Mouse (Mus musculus) forebrain, embryonic 13.5 days (tissue): ENCODE measurements around the gene Dcaf17. TPM values are rescaled to one million over a fixed set of nuclear protein-coding genes. Genes with fewer than 3 reads are reported as not detected.

Experiments used
- ATAC-seq: fragments of 200-750 bp; cut with Nextera tagmentation; 2 replicates; pipeline ENCODE4 v1.8.0; 2017
- H3K27ac ChIP-seq: fragments of 300-500 bp; sonication (generic); 2 replicates; pipeline ENCODE4 v1.5.1; 2015; ENCODE audit warnings: inconsistent platforms, mild to moderate bottlenecking, moderate library complexity
- H3K27me3 ChIP-seq: fragments of 300-500 bp; sonication (generic); 2 replicates; pipeline ENCODE4 v1.6.1; 2015; ENCODE audit warnings: mild to moderate bottlenecking, inconsistent platforms
- H3K36me3 ChIP-seq: fragments of 300-500 bp; sonication (generic); 2 replicates; pipeline ENCODE4 v1.6.1; 2015; ENCODE audit warnings: mild to moderate bottlenecking, inconsistent platforms; ENCODE audit not compliant: poor library complexity, severe bottlenecking
- H3K4me1 ChIP-seq: fragments of 300-500 bp; sonication (generic); 2 replicates; pipeline ENCODE4 v1.6.1; 2015; ENCODE audit warnings: inconsistent platforms
- H3K4me2 ChIP-seq: fragments of 300-500 bp; sonication (generic); 2 replicates; pipeline ENCODE4 v1.6.1; 2015; ENCODE audit warnings: inconsistent platforms, mild to moderate bottlenecking, moderate library complexity
- H3K4me3 ChIP-seq: fragments of 300-500 bp; sonication (generic); 2 replicates; pipeline ENCODE4 v1.5.1; 2015; ENCODE audit warnings: mild to moderate bottlenecking, inconsistent platforms
- H3K9ac ChIP-seq: fragments of 300-500 bp; sonication (generic); 2 replicates; pipeline ENCODE4 v1.6.1; 2015; ENCODE audit warnings: mild to moderate bottlenecking, inconsistent platforms
- H3K9me3 ChIP-seq: fragments of 300-500 bp; sonication (generic); replicated peaks from 2 replicates; pipeline ENCODE4 v1.6.1; 2016; ENCODE audit warnings: inconsistent platforms
- WGBS: fragments of 180-500 bp; shearing (Covaris S2); methylation state at CpG from one replicate; pipeline ENCODE4 v1.1.7; 2015; 5-methylcytosine and 5-hydroxymethylcytosine counted together
- polyA plus RNA-seq: library from polyadenylated mRNA; unstranded; fragments of >200 nt; fragmentation: Nextera tagmentation; extraction: Ambion mirVana; gene quantifications from 2 replicates; pipeline ENCODE4 v1.2.1, GENCODE M21; 2015

Gene Dcaf17
- polyA plus RNA-seq, 1 experiment from 2014 or later = 39.8 TPM

GRCm38 (mm10) chr2:71073330-71073729 lies 18.2 kb downstream of the Dcaf17 start:
- Histone ChIP-seq H3K27me3 (no peaks in the 10 kb centered on the region), H3K27ac (no peak overlapping the region), H3K9ac (no peak overlapping the region), H3K4me1 (no peaks in the 10 kb centered on the region), H3K4me3 (no peak overlapping the region), H3K9me3 (no peaks in the 10 kb centered on the region), H3K36me3 (peaks cover 8% of the 10 kb centered on the region; the same call in 1 of the 2 replicates), H3K4me2 (no peak overlapping the region)
- ATAC-seq = no peak
- WGBS = 87% methylated on average over 3 of the region's 3 CpGs

DNA sequence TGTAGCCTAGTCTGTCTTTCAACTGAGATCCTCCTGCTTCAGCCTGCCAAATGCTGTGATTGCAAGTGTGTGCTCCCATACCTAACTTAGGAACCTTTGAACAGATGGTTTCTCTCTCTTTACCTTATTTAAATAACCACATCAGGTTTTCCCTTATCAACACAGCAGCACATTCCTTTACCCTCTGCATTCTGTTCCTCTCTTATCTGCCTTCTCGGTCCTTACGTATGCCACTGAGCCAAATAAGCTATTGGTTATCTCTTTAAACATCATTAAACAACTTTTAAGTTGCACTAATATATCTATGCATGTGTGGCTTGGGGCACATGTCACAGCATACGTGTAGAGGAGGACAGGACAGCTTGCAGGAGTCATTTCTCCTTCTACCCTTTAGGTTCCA lies 18.7 kb downstream of the Dcaf17 start:
- ATAC-seq = no peak
- Histone ChIP-seq H3K9me3 (no peaks in the 10 kb centered on the region), H3K4me1 (no peaks in the 10 kb centered on the region), H3K27ac (no peak overlapping the region), H3K9ac (no peak overlapping the region), H3K27me3 (no peaks in the 10 kb centered on the region), H3K36me3 (peaks cover 8% of the 10 kb centered on the region; the same call in 1 of the 2 replicates), H3K4me3 (no peak overlapping the region), H3K4me2 (no peak overlapping the region)
- 92% methylated on average over 3 of the region's 3 CpGs for WGBS

- Histone ChIP-seq H3K36me3 (peaks cover 46% of the 10 kb centered on the region), H3K9me3 (no peaks in the 10 kb centered on the region), H3K27ac (no peak overlapping the region), H3K9ac (no peak overlapping the region), H3K4me1 (no peaks in the 10 kb centered on the region), H3K27me3 (no peaks in the 10 kb centered on the region), H3K4me2 (no peak overlapping the region), H3K4me3 (no peak overlapping the region)
- WGBS = 91% methylated on average over 7 of the region's 7 CpGs
- ATAC-seq = no peak
Measured at GRCm38 (mm10) chr2:71082416-71082815, 27.3 kb downstream of the Dcaf17 start.

DNA sequence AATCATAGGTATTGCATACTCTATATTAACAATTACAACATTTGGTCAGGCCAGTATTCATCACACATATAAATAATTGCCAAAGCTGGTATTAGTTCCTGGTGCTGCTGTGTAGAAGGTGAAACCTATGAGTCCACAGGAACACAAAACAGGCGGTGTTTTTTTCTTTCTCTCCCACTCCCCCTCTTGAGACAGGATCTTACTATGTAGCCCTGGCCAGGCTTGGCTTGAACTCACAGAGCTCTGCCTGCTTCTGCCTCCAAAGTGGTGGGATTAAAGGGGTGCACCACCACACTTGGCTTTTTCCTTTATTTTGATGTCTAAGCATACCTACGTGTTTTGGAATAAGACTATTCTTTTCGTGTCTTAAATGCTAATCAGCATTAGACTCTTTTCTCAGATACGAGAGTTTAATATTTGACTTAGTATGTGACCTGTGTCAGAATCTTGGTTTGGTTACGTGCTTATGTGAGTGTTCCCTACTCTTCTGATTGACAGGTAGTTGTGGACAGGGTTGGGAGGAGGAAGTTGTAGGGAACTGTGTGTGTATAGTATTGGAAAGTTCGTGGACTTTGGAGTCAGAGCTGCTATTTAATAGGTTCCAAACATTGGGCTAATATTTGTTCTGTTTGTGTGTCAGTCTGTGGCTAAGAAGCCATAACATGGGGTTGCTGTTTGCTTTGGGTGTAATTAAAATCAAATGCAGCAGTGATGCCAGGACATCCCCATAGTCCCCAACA lies 28.5 kb downstream of the Dcaf17 start:
- 94% methylated on average over 6 of the region's 6 CpGs for WGBS
- no peak overlapping the region for H3K27ac ChIP-seq
- H3K4me3 ChIP-seq = no peak overlapping the region
- H3K36me3 ChIP-seq = peaks cover 58% of the 10 kb centered on the region
- H3K4me2 ChIP-seq = no peak overlapping the region
- H3K27me3 ChIP-seq = no peaks in the 10 kb centered on the region
- ATAC-seq = no peak
- no peak overlapping the region for H3K9ac ChIP-seq
- no peaks in the 10 kb centered on the region for H3K9me3 ChIP-seq
- no peaks in the 10 kb centered on the region for H3K4me1 ChIP-seq

- ATAC-seq = no peak
- H3K9ac ChIP-seq = no peak overlapping the region
- no peaks in the 10 kb centered on the region for H3K4me1 ChIP-seq
- 80% methylated on average over 3 of the region's 3 CpGs for WGBS
- H3K4me3 ChIP-seq = no peak overlapping the region
- no peaks in the 10 kb centered on the region for H3K9me3 ChIP-seq
- H3K36me3 ChIP-seq = peaks cover 50% of the 10 kb centered on the region
- no peaks in the 10 kb centered on the region for H3K27me3 ChIP-seq
- H3K4me2 ChIP-seq = no peak overlapping the region
- no peak overlapping the region for H3K27ac ChIP-seq
Measured at GRCm38 (mm10) chr2:71089766-71090165, 34.6 kb downstream of the Dcaf17 start.

- no peak overlapping the region for H3K4me2 ChIP-seq
- H3K4me3 ChIP-seq = no peak overlapping the region
- WGBS = 81% methylated on average over 4 of the region's 4 CpGs
- H3K9ac ChIP-seq = no peak overlapping the region
- no peak for ATAC-seq
- no peaks in the 10 kb centered on the region for H3K27me3 ChIP-seq
- H3K9me3 ChIP-seq = no peaks in the 10 kb centered on the region
- no peaks in the 10 kb centered on the region for H3K4me1 ChIP-seq
- H3K36me3 ChIP-seq = peaks cover 50% of the 10 kb centered on the region
- H3K27ac ChIP-seq = no peak overlapping the region
Measured at GRCm38 (mm10) chr2:71090660-71091445, 35.7 kb downstream of the Dcaf17 start.

DNA sequence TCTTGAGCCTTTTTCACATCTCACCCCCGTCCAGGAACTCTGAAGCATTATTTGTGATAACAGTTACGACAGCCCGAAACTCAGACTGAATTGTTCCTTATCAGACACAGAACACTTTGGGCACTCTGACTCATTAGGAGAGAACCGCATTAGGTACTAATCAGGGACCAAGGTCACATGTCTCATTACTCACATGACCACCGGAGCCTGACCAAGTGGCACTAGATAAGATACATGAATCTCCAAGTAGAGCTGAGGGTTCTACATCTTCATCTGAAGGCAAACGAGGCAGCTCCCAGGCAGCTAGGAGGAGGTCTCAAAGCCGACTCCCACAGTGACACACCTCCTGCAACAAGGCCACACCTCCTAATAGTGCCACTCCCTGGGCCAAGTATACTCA lies 41.0 kb downstream of the Dcaf17 start:
- no peak overlapping the region for H3K27ac ChIP-seq
- no peak for ATAC-seq
- no peaks in the 10 kb centered on the region for H3K4me1 ChIP-seq
- H3K4me2 ChIP-seq = no peak overlapping the region
- no peak overlapping the region for H3K9ac ChIP-seq
- peaks cover 28% of the 10 kb centered on the region for H3K36me3 ChIP-seq
- no peak overlapping the region for H3K4me3 ChIP-seq
- WGBS = 88% methylated on average over 7 of the region's 7 CpGs
- H3K27me3 ChIP-seq = no peaks in the 10 kb centered on the region
- H3K9me3 ChIP-seq = no peaks in the 10 kb centered on the region

DNA sequence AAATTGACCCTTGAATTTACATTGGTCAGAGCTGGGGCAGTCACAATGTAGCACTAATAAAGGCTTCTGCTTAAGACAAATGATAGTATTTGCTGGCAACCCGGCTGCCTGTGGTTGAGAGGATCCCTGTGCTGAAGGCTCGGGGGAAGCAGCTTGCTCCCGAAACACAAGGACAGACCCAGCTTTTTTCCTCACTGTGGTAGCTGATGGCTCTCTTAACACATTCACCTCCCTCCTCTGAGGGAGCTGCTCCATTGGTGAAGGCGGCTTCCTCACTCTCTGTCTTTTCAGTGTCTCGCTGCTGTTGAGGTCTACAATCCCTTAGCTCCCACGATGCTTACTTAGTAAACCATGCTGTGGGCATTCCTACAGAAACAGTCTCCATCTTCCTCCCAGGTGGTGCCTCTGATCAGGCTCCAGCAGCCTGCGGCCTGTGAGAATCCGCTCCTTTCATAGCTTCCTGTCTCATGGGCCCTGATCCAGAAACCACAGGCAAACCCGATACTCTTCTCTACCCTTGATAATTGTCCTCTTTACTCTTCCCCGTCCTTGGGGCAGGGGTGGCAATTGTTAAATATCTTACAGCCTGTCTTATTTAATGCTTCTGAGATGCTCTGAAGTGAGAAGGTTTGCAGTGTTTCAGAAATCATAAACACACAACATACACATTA lies 47.6 kb downstream of the Dcaf17 start:
- Histone ChIP-seq H3K9me3 (no peaks in the 10 kb centered on the region), H3K27ac (no peak overlapping the region), H3K4me1 (no peaks in the 10 kb centered on the region), H3K4me2 (no peak overlapping the region), H3K27me3 (no peaks in the 10 kb centered on the region), H3K9ac (no peak overlapping the region), H3K36me3 (peaks cover 19% of the 10 kb centered on the region), H3K4me3 (no peak overlapping the region)
- no peak for ATAC-seq
- 88% methylated on average over 10 of the region's 10 CpGs for WGBS

- H3K4me1 ChIP-seq = no peaks in the 10 kb centered on the region
- ATAC-seq = no peak
- H3K36me3 ChIP-seq = peaks cover 19% of the 10 kb centered on the region
- H3K27ac ChIP-seq = no peak overlapping the region
- no peak overlapping the region for H3K4me3 ChIP-seq
- no peaks in the 10 kb centered on the region for H3K27me3 ChIP-seq
- no peak overlapping the region for H3K9ac ChIP-seq
- no peak overlapping the region for H3K4me2 ChIP-seq
- WGBS = 89% methylated on average over 4 of the region's 4 CpGs
- H3K9me3 ChIP-seq = no peaks in the 10 kb centered on the region
Measured at GRCm38 (mm10) chr2:71103292-71103680, 48.2 kb downstream of the Dcaf17 start.

DNA sequence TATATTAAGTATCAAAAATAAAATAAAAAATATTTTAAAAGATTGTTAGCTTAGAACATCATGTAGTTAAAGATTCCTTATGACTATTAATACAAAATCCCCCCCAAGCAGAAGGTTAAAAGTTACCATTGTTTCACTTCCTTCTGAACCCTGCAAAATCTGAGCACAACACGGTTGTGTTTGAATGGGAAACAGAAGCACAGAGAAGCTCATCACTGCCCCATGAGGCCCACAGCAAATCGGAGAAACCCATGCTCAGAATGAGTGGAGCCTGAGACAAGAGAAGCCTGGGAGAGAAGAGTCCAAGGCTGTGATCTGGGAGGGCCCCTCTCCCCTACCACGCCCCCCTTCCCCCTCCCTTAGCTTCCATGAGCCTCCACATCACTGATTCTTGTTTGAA lies 49.6 kb downstream of the Dcaf17 start:
- H3K4me1 ChIP-seq = no peaks in the 10 kb centered on the region
- H3K4me3 ChIP-seq = no peak overlapping the region
- H3K9me3 ChIP-seq = no peaks in the 10 kb centered on the region
- H3K27ac ChIP-seq = no peak overlapping the region
- WGBS = 69% methylated on average over 3 of the region's 3 CpGs
- H3K4me2 ChIP-seq = no peak overlapping the region
- ATAC-seq = no peak
- H3K36me3 ChIP-seq = peaks cover 13% of the 10 kb centered on the region
- no peaks in the 10 kb centered on the region for H3K27me3 ChIP-seq
- H3K9ac ChIP-seq = no peak overlapping the region

- WGBS = 84% methylated on average over 14 of the region's 14 CpGs
- Histone ChIP-seq H3K27me3 (no peaks in the 10 kb centered on the region), H3K4me2 (no peak overlapping the region), H3K36me3 (peaks cover 8% of the 10 kb centered on the region), H3K27ac (no peak overlapping the region), H3K9ac (no peak overlapping the region), H3K4me1 (no peaks in the 10 kb centered on the region), H3K4me3 (no peak overlapping the region), H3K9me3 (no peaks in the 10 kb centered on the region)
- no peak for ATAC-seq
Measured at GRCm38 (mm10) chr2:71105469-71106215, 50.5 kb downstream of the Dcaf17 start.

DNA sequence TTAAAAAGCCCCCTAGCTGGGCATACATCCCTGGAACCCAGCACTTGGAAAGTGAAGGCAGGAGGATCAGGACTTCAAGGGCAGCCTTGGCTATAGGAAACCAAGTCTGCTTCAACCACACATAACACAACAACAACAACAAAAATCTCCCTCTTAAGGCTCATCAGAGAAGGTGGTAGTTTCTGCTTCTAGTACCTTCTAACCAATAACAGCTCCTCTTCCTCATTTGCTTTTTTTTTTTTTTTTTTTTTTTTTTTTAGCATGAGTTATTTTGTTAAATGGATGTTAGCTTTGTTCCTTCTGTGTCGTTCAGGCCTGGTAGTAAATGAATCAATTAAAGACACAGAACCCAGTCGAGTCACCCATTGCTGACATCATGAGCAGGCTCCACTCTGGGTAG lies 52.1 kb downstream of the Dcaf17 start:
- ATAC-seq = no peak
- 80% methylated on average over 2 of the region's 2 CpGs for WGBS

More for the DNA sequence above, 52.1 kb downstream of the Dcaf17 start:
- H3K9ac ChIP-seq = no peak overlapping the region
- H3K9me3 ChIP-seq = no peaks in the 10 kb centered on the region
- no peaks in the 10 kb centered on the region for H3K4me1 ChIP-seq
- no peak overlapping the region for H3K4me2 ChIP-seq
- H3K4me3 ChIP-seq = no peak overlapping the region
- H3K27ac ChIP-seq = no peak overlapping the region
- no peaks in the 10 kb centered on the region for H3K27me3 ChIP-seq
- no peaks in the 10 kb centered on the region for H3K36me3 ChIP-seq
